19 mouse cellular contexts compared by ENCODE assay signal in genomic region chr6:51196391-51196790, GRCm38 (mm10).
A peak's percentile ranks its signal among the peaks of the same experiment; 100 is the strongest.
DNase-seq lines count a peak whose midpoint lies in the region; ATAC-seq and TF ChIP-seq lines count a peak whose summit lies in the region.
"Had no signal": no experiment of that assay in that cellular context is flagged by ENCODE, and none has a peak within 500 bp of the region (broad histone marks: within the 10 kb centered on the region; RNA-seq: fewer than 3 reads in every experiment).

No protein-coding gene starts in this region.

- TF ChIP-seq POLR2A in limb, embryonic 14.5 days (IDR thresholded peaks at IDR 0.05; ENCODE audit: borderline replicate concordance, extremely low read depth, insufficient read depth, insufficient read length): no peak

- peak overlapping the region; percentile 37; the same call in 1 of the 2 replicates for H3K4me3 ChIP-seq in limb, embryonic 10.5 days
- 0 out of 2 replicates have a peak overlapping the region, but pooled peaks have one; percentile 3 for H3K4me3 ChIP-seq in limb, embryonic 12.5 days (replicated peaks)
- no peak overlapping the region for H3K4me3 ChIP-seq in limb, embryonic 14.5 days (replicated peaks; ENCODE audit: low read length)
- H3K4me3 ChIP-seq: embryonic facial prominence, embryonic 10.5 days; embryonic facial prominence, embryonic 12.5 days; forebrain, embryonic 13.5 days; forebrain, embryonic 15.5 days had no signal

- H3K9me3 ChIP-seq in limb, embryonic 10.5 days (replicated peaks): no peaks in the 10 kb centered on the region
- H3K9me3 ChIP-seq in limb, embryonic 12.5 days: no peaks in the 10 kb centered on the region
- H3K9me3 ChIP-seq in limb, embryonic 14.5 days (ENCODE audit: control insufficient read depth, low read length): no peaks in the 10 kb centered on the region
- H3K9me3 ChIP-seq: embryonic facial prominence, embryonic 10.5 days; embryonic facial prominence, embryonic 12.5 days; forebrain, embryonic 13.5 days; forebrain, embryonic 15.5 days had no signal

- peak; percentile 42; the same call in 1 of the 2 replicates for ATAC-seq in limb, embryonic 12.5 days (ENCODE audit: insufficient number of reproducible peaks, insufficient read depth, low FRiP score, low TSS enrichment, low read depth)
- ATAC-seq in limb, embryonic 14.5 days (ENCODE audit: low FRiP score, low read depth): peak; percentile 32; the same call in 1 of the 2 replicates
- ATAC-seq: forebrain, embryonic 13.5 days; forebrain, embryonic 15.5 days; forebrain, postnatal 0 days had no signal

- H3K9ac ChIP-seq in limb, embryonic 12.5 days (replicated peaks): no peak overlapping the region
- H3K9ac ChIP-seq in limb, embryonic 14.5 days (ENCODE audit: low read depth, low read length, severe bottlenecking): no peak overlapping the region
- H3K9ac ChIP-seq: embryonic facial prominence, embryonic 12.5 days; forebrain, embryonic 13.5 days; forebrain, embryonic 15.5 days; forebrain, postnatal 0 days had no signal

- peak; percentile 92 for DNase-seq in forelimb bud, embryonic 11.5 days (ENCODE audit: low read depth, low spot score)
- DNase-seq in limb, embryonic 10.5 days (ENCODE audit: low spot score): no peak
- DNase-seq in limb, embryonic 14.5 days (ENCODE audit: low spot score): no peak
- no peak for DNase-seq in kidney, adult 18-20 months
- no peak for DNase-seq in urinary bladder, postnatal 4 days (ENCODE audit: low spot score in 2 of 2)
- DNase-seq in adrenal gland, adult 8-10 months: no peak
- DNase-seq: adrenal gland, postnatal 10 days; adrenal gland, postnatal 25 days; cerebellum, adult 11 months; cerebellum, adult 18-20 months; cerebellum, adult 8-10 months; cerebellum, postnatal 10 days; cerebellum, postnatal 25 days; forebrain, postnatal 0 days had no signal

- peak overlapping the region; percentile 49 for H3K4me2 ChIP-seq in limb, embryonic 12.5 days
- no peak overlapping the region for H3K4me2 ChIP-seq in limb, embryonic 14.5 days (replicated peaks; ENCODE audit: low read depth, low read length, severe bottlenecking)
- H3K4me2 ChIP-seq: embryonic facial prominence, embryonic 12.5 days; forebrain, embryonic 13.5 days; forebrain, embryonic 15.5 days had no signal

- WGBS in limb, embryonic 10.5 days: 14% methylated on average over 2 of the region's 2 CpGs
- 4% methylated on average over 2 of the region's 2 CpGs for WGBS in limb, embryonic 12.5 days
- WGBS in limb, embryonic 14.5 days: 5% methylated on average over 2 of the region's 2 CpGs

- peak overlapping the region; percentile 86 for H3K27ac ChIP-seq in limb, embryonic 10.5 days
- peak overlapping the region; percentile 87 for H3K27ac ChIP-seq in limb, embryonic 12.5 days
- H3K27ac ChIP-seq in limb, embryonic 14.5 days (replicated peaks; ENCODE audit: low read depth, low read length): no peak overlapping the region
- H3K27ac ChIP-seq: embryonic facial prominence, embryonic 10.5 days; embryonic facial prominence, embryonic 12.5 days; forebrain, embryonic 13.5 days; forebrain, embryonic 15.5 days had no signal

- H3K36me3 ChIP-seq in limb, embryonic 10.5 days: no peaks in the 10 kb centered on the region
- H3K36me3 ChIP-seq in limb, embryonic 12.5 days: no peaks in the 10 kb centered on the region
- H3K36me3 ChIP-seq in limb, embryonic 14.5 days (ENCODE audit: control insufficient read depth, insufficient read depth, low read length): no peaks in the 10 kb centered on the region
- H3K36me3 ChIP-seq: embryonic facial prominence, embryonic 10.5 days; embryonic facial prominence, embryonic 12.5 days; forebrain, embryonic 15.5 days had no signal

- H3K4me1 ChIP-seq in limb, embryonic 10.5 days: peaks cover 91% of the 10 kb centered on the region
- H3K4me1 ChIP-seq in limb, embryonic 12.5 days (replicated peaks): peaks cover 47% of the 10 kb centered on the region
- peaks cover 24% of the 10 kb centered on the region for H3K4me1 ChIP-seq in limb, embryonic 14.5 days (ENCODE audit: control insufficient read depth, insufficient read depth, low read length)
- H3K4me1 ChIP-seq: embryonic facial prominence, embryonic 12.5 days; forebrain, embryonic 13.5 days; forebrain, embryonic 15.5 days had no signal

- H3K27me3 ChIP-seq in limb, embryonic 10.5 days (ENCODE audit: low read depth, poor library complexity, severe bottlenecking): peaks cover 3% of the 10 kb centered on the region; the same call in 1 of the 2 replicates
- H3K27me3 ChIP-seq in limb, embryonic 12.5 days: peaks cover 28% of the 10 kb centered on the region; the same call in 1 of the 2 replicates
- H3K27me3 ChIP-seq in limb, embryonic 14.5 days (ENCODE audit: control insufficient read depth, insufficient read depth, low read length): 0 out of 2 replicates have a peak, but pooled peaks cover 4% of the 10 kb centered on the region
